Mouse (Mus musculus): ENCODE results near the gene Ift43. TPM values are rescaled to one million over a fixed set of nuclear protein-coding genes. Genes with fewer than 3 reads are reported as not detected.
A peak's percentile ranks its signal among the peaks of the same experiment; 100 is the strongest.

Ift43 gene
- 10 to 100 TPM; 25.3 to 25.7 TPM for total RNA-seq (2021)
- long read RNA-seq, experiment 1, transcript Ift43-205 (9 exons, 783 nt), result major isoform, 41 of 46 reads
- long read RNA-seq, experiment 1, partial matches to known transcripts, result 0 of 46 reads
- long read RNA-seq, experiment 1, other reads (novel, unspliced or antisense), result 5 of 46 reads
- long read RNA-seq, experiment 2, transcript Ift43-205 (9 exons, 783 nt), result major isoform, 15 of 19 reads
- long read RNA-seq, experiment 2, partial matches to known transcripts, result 0 of 19 reads
- long read RNA-seq, experiment 2, other reads (novel, unspliced or antisense), result 4 of 19 reads

DNA sequence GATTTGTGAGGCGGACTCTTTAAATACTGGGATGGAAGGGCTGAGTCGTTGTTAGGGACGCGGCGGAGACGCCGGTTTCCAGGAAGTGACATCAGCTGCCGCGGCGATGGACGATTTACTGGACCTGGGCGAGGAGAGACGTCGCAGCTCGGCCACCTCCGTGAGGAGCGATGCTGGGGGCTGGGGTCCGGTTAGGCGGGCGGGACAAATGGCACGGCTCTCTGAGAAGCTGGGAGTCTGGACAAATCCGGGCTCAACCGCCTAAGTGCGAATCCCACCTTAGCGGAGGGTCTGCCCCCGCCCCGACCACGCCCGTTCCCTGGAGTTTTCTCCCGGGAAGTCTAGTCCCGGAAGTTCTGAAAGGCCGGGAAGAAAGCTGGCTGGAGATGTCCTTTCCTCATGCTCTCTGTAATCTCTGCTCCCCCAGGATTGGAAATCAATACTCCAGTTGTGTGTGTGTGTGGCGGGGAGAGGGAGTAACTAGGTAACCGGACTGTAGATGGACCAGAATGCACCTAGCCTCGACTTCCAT is at the start of gene Ift43:
Gene Ift43 (plus strand): TSS at position 61 of the 532 bp plus-strand sequence.
- peak; percentile 88 for DNase-seq

GRCm38 (mm10) chr12:86035586-86035985 is 46.8 kb upstream of the Ift43 start:
- DNase-seq, result no peak

GRCm38 (mm10) chr12:86036368-86037166 is 45.8 kb upstream of the Ift43 start:
- peak; percentile 21 for DNase-seq

DNA sequence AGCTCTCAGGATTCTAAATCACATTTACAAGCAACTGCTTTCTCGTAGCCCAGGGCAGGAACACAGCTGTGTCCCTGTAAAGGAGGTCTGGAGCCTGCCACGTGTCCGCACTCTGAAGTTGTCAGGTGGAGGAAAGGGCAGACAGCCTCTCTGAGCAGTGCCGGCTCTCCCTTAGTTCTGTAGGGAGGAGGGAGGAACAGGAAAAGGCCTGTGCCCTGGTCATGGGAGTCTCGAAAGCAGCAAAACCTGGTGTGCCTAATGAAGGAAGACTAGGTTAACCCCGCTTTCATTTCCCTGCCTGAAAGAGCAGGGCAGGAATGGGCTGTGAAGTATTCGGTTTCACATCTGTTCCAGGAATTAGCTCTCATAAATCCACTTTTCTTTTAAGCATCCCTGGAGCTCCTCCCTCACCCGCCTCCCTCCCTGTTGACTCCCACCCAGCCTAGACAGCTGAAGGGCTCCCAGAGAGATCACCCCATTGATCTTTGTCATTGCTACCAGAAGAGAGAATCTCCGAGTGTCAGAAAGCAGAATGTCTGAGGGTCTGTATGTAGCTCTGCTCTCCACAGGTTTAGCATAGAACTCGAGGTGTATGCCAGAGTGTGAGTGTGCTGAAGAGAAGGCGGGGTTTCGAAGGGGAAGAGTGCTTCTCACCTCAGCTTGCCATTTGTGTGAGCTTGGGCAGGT is 45.0 kb upstream of the Ift43 start:
- DNase-seq, result peak; percentile 19

DNA sequence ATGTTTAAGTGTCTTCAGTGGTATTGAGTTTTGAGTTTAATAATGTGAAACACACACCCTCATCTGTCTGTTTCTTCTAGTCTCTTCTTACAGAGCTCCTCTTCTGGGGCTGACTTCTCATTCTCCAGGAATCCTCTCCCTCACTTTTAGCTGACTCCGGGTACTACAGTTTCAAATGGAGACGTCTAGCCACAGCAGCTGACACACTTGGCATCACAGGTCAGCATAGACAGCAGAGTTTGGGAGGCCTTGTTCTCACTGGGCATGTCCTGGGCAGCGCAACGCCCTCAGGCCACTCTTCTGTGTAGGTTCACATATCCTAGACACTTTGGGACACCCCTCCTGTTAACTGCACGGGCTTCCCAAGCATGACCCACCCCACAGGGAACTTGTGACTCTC is 43.3 kb upstream of the Ift43 start:
- no peak for DNase-seq

DNA sequence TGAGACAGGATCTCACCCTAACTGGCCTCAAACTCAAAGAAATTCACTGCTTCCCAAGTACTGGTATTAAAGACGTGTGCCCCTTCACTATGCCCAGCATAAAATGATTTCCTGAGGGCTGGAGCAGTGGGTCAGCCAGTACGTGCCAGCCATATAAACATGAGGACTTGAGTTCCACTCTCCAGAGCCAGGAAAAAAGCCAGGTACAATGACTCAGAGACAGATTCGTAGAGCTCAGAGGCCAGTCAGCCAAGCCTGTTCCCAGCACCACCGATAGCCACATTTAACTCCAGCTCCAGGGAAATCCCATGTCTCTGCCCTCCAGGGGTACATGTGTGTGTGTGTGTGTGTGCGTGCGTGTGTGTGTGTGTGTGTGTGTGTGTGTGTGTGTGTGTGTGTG is 42.6 kb upstream of the Ift43 start:
- DNase-seq, result no peak

- DNase-seq, result no peak
These were observed 36.2 kb upstream of the Ift43 start for GRCm38 (mm10) chr12:86046141-86046540.

GRCm38 (mm10) chr12:86046776-86047175 is 35.6 kb upstream of the Ift43 start:
- no peak for DNase-seq

- DNase-seq, result no peak
These were observed 35.0 kb upstream of the Ift43 start for GRCm38 (mm10) chr12:86047376-86047775.

DNA sequence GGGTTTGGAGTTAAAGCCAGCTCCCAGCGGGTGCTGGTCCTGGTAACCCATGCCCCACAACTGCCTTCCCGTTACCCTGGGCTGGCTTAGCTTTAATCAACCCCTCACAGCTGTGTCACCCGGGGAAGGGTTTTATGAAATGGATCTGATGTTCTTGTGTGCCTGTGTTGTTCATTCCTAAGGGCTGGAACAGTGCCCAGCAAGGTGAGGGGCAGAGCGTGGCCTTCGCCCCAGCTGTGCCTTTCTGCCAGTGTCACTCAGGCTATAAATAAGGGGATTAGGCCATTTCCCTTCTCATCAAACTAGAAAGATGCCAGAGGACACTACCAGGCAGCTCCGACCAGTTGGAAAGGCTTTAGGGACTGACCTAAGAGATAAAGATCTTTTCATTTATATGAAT is 32.5 kb upstream of the Ift43 start:
- DNase-seq, result no peak

- no peak for DNase-seq
These were observed 30.9 kb upstream of the Ift43 start for GRCm38 (mm10) chr12:86051477-86051876.

GRCm38 (mm10) chr12:86055306-86055705 is 27.0 kb upstream of the Ift43 start:
- DNase-seq, result no peak

- peak; percentile 20 for DNase-seq
These were observed 25.4 kb upstream of the Ift43 start for GRCm38 (mm10) chr12:86056976-86057375.

- no peak for DNase-seq
These were observed 24.8 kb upstream of the Ift43 start for GRCm38 (mm10) chr12:86057516-86057915.

DNA sequence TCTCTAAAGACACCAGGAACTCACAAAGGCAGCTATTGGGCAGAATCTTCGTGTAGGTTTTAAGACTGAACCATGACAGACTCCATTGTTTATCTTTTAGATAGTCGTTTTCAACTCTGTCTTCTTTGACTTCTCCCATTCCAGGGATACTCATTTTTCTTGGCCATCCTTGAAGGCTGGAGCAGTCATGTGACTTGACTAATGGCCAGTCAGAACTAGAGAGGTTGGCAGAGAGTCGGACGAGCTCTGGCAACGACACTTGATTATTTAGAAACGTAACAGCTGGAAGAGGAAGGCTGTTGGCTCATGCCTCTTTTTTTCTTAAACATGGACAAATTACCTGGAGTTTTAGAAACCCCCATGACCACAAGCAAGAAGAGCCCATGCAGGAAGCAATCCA is 23.0 kb upstream of the Ift43 start:
- peak; percentile 41 for DNase-seq

- DNase-seq, result no peak
These were observed 17.5 kb upstream of the Ift43 start for GRCm38 (mm10) chr12:86064796-86065195.

DNA sequence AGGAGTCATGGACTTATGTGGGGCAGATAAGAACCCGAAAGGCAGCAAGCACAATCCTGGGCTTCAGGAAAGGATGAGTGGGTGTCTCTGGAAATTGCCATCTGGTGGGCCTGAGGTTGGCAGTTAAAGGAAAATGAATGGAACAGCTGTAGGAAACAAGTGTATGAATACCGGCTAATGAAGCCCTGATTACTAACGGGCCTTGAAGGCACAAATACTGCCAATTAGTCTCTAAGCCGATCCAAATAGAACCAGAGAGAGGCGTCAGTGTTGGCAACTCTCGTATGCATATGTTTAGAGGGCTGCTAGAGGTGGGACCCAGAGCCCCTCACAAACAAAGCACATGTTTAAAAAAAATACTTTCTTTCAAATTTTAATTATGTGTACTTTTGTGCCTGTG is 10.9 kb upstream of the Ift43 start:
- no peak for DNase-seq

- no peak for DNase-seq
These were observed 7.7 kb upstream of the Ift43 start for GRCm38 (mm10) chr12:86074681-86075080.

- DNase-seq, result no peak
These were observed 7.0 kb upstream of the Ift43 start for GRCm38 (mm10) chr12:86075358-86075757.

DNA sequence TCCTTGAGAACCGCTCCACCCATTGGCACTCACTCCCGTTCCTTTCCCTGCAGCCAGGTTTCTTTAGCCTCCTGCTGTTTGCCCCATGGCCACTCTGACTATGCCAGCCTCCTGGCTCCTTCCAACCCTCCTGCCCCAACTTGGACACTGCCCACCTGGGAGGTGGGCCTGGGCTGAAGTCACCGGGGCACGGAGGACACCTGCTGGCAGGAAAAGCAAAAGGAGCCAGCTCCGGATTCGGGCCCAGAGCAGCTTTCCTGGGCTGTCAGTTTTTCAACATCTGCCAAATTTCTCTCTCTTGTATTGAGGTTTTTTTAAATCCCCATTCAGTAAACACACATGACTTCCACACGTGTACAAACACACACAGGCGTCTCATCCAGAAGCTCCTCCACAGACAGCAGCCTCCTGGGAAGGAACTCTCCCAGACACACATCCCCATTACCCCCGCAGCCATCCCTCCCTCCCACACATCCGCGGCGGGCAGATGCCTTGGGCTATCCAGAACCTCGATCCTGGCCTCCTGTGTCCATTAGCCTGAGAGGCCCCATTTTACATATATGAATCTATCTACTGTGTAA is 5.9 kb upstream of the Ift43 start:
- peak; percentile 41 for DNase-seq

DNA sequence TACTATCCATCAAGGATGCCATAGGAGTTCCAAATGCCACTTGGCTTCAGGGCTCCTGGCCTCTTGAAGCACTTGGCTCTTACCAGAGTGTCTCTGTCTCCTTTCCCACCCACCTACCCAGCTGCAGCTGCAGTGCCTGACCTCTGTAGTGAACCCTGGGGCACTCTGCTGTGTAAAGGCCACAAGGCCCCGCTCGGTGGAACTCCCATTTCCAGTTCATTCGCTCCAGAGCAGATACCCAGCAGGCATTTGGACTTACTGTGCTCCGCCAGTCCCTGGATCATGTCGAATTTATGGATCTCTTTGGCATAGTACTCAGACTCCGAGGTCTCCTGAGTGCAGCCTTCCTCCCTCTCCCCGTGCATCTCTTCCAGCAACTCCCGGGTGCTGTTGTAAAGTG is 5.0 kb upstream of the Ift43 start:
- no peak for DNase-seq

GRCm38 (mm10) chr12:86077736-86078135 is 4.6 kb upstream of the Ift43 start:
- DNase-seq, result no peak

GRCm38 (mm10) chr12:86078176-86078552 is 4.2 kb upstream of the Ift43 start:
- DNase-seq, result peak; percentile 19
